Mouse (Mus musculus): ENCODE data around the gene Pdia4. TPM values are rescaled to one million over a fixed set of nuclear protein-coding genes. Genes with fewer than 3 reads are reported as not detected.
"Not testable (repeated sequence)": the region's sequence is repeated elsewhere in the genome, so short reads cannot be mapped to it uniquely, and the experiment has no call there.

Gene Pdia4
- total RNA-seq (2014; fragmentation: Nextera tagmentation) = 157 and 161 TPM in 2 replicates
- 534 and 557 TPM in 2 replicates for total RNA-seq (2017)

DNA sequence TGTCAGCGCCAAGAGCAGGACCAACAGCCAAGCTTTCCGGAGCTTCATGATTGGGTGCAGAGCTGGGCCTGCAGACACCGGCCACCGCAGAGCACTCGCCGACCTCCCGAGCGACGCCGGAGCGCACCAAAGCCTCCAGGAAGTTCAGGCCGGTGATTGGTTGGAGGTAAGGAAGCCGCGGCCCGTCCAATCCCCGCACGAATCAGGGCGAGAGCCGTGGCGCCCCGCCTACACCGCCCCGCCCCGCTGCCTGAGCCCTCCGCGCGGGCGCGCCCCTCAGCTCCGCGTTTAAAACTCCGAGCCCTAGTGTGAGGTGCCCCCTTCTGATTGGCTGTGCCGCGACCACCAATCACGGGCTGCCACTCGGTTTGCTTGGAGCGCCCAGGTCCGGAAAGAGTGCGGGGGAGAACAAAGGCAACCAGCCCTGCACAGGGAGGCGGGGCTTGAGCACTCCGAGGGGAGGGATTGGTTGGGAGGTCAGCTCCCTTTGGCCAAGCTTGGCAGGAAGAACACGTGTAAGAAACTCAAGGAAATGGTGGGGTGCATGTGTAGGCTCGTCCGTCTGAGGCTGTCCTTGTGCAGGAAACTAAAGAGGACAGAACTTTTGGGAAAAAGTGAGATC, at the start of gene Pdia4:
Pdia4 (minus strand) TSS at position 174 of the 622 bp plus-strand sequence.
- peak; percentile 92 for ATAC-seq (replicated peaks; ENCODE audit: poor library complexity, severe bottlenecking)

DNA sequence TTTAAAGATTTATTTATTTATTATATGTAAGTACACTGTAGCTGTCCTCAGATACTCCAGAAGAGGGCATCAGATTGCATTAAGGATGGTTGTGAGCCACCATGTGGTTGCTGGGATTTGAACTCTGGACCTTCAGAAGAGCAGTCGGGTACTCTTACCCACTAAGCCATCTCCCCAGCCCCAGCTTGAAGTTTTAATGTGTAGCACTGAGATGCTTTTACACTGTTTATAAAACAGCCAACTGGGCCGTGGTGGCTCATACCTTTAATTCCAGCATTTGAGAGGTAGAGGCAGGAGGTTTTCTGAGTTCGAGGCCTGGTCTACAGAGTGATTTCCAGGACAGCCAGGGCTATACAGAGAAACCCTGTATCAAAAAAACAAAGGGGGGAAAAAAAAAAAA, 44.5 kb upstream of the Pdia4 start:
- not testable (repeated sequence) for ATAC-seq (replicated peaks; ENCODE audit: poor library complexity, severe bottlenecking)

DNA sequence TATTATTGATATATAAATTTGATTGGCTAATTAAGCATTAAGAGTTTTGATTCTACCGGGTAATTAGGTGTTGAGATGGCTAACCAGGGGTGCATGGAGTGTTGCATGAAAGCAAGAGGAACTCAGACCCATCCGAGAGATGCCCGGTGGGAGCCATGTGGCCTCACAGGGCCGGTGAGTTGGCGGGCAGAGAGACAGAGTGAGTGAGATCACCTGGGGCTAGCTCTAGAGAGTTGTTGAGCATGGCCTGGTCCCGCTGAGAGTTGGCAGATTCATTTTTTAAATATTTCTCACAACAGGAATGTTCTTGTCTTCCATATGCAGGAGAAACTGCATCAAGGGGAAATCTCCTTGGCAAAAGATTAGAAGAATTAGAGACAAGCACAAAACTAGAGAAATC, 44.0 kb upstream of the Pdia4 start:
- ATAC-seq (replicated peaks; ENCODE audit: poor library complexity, severe bottlenecking) = no peak

DNA sequence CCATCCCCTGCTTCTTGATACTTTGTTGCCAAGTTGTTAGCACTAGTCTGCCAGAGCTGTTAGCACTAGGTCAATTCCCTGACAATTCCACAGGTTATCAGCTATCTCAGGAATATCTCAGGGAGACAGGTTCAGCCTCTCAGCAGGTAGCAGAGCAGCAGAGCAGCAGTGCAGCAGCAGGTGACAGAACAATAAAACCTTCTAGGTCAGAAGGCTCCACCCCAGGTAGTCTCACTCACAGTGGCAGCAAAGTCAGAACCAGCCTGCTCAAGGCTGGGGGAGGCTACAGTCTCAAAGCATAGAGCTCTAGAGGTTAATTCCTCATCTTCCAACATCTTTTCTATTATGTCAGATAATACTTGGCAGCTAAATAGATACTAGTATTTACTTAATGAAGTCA, 32.5 kb upstream of the Pdia4 start:
- no peak for ATAC-seq (replicated peaks; ENCODE audit: poor library complexity, severe bottlenecking)

DNA sequence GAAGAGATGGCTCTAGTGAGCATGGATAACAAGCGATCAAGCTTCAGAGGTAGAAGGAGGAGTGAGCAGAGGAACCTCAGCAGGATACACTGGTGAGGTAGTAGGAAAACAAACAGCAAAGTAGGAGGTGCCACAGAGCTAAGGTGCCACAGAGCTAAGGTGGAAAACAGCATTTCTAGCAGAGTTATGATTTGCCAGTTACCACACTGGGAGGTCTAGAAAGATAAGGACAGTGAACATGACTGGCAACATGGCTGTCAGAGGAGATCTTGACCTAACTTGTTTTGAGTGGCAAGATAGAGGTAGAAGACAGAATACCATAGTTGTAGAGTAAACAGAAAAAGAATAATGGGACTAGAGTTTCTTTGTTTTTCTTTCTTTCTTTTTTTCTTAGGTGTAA, 29.1 kb upstream of the Pdia4 start:
- no peak for ATAC-seq (replicated peaks; ENCODE audit: poor library complexity, severe bottlenecking)

DNA sequence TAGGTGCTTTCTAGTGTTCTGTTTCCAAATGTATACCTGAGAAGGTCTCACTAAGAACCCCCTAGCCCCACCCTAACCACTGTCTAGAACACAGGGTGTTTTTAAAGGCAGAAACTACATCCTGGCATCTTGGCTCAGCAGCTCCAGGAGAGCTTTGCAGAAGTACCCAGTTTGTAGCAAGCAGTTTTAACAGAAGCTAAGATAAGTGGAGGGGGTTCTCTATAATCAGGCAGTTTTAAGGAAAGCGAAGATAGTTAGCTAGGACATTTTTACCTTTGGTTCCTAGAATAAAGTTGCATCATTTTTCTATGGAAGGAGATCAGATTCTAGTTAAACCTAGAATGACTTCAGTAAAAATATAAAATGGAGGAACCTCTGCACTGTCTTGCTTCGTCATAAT, 28.6 kb upstream of the Pdia4 start:
- ATAC-seq (replicated peaks; ENCODE audit: poor library complexity, severe bottlenecking) = no peak

DNA sequence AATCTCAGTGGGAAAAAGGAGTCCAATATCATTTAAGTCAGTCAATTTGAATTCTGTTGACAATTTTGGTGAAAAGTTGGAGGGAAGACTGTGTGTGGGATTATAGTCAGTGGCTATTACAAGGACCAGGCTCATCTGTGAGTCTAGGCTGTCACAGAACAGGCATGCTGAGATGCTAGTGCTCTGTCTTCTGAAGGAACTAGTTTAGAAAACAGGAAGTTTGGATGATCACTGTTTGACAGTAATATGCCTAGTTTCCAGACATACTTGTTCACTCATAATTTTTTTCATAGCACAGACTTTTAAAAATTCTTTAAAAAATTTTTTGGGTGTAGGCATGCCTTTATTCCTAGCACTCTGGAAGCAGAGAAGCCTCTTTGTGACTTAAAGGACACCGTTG, 27.8 kb upstream of the Pdia4 start:
- ATAC-seq (replicated peaks; ENCODE audit: poor library complexity, severe bottlenecking) = peak; percentile 64

DNA sequence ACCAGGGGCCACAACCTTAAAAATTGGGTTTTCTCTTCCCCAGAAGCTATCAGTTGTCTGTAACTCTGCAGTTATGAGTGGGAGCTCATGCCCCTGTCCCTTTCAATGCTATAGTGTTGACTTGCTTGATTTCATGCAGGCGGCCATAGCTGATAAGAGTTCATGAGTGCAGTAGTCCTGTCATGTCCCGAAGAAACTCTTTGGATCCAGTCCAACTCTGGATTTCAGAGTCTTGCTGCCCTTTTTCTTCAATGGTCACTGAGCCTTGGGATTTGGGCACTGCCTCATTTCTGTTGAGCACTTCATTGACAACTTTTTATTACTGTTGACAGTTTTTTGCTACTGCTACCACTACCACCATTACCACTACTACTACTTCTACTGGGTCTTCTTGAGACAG, 24.4 kb upstream of the Pdia4 start:
- ATAC-seq (replicated peaks; ENCODE audit: poor library complexity, severe bottlenecking) = no peak

DNA sequence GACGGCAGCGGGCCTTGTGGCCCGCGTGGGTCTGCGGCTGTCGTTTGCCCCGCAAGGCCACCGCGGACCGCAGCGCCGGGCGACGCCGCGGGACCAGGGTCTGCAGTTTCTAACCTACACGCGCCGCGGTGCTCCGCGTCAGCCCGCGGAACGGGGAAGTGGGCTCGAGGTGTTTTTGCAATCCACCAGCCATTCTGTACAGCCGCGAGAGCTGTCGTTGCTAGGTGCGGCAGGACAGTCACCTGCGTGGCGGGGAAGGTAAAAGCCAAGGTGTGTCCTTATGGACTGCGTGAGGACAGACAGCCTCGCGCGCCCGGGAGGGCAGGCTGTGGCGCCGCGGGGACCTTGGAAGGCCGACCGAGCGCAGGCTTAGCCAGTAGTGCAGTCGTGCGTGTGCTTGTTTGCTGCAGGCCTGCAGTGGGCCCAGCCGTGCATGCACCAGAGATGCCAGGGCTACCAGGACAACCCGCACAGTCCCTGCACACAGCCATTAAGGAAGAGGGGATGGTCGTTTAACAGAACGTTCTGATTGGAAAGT, 22.8 kb upstream of the Pdia4 start:
- peak; percentile 43 for ATAC-seq (replicated peaks; ENCODE audit: poor library complexity, severe bottlenecking)

DNA sequence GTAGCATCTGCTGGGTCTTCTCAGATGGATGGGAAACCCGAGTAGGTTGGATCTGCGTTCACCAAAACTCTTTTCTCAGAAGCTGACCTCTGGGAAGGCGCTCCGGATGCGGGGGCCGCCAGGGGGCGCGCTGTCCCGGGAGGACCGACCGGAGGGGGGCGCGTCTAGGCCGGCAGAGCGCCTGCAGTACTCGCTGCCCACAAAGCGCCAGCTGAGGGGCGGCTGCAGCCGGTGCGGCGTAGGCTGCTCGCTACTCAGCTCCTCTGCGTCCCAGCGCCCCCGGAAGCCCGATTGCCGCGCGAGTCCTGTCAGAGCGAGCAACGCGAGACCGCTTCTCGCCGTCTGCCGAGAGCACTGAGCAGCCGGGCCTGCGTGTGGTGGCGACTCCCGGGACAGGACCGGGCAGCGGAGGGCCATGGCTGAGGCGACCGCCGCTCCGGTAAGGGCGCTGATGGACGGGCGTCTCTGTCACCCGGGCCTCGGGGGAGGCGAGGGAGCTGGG, 22.3 kb upstream of the Pdia4 start, which contains the start of gene Zfp398:
Zfp398 (plus strand) TSS at position 180 of the 502 bp plus-strand sequence.
- peak; percentile 92 for ATAC-seq (replicated peaks; ENCODE audit: poor library complexity, severe bottlenecking)

DNA sequence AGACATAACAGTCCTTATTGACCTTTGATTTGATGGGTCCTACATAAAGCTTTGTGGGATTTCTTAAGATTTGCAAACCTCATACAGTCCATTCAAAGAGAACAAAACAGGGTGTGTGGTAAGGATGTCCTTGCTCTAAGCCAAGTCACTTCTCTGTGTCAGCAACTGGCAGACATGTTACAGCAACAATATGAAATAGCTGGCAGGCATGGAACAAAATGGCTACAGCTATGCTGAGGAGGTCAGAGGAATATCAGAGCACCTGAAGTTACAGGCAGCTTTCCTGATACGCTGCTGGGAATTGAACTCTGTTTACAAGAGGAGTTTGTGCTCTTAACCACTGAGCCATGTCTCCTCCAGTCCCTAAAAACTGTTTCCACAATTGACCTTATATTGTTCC, 19.0 kb upstream of the Pdia4 start:
- ATAC-seq (replicated peaks; ENCODE audit: poor library complexity, severe bottlenecking) = no peak

DNA sequence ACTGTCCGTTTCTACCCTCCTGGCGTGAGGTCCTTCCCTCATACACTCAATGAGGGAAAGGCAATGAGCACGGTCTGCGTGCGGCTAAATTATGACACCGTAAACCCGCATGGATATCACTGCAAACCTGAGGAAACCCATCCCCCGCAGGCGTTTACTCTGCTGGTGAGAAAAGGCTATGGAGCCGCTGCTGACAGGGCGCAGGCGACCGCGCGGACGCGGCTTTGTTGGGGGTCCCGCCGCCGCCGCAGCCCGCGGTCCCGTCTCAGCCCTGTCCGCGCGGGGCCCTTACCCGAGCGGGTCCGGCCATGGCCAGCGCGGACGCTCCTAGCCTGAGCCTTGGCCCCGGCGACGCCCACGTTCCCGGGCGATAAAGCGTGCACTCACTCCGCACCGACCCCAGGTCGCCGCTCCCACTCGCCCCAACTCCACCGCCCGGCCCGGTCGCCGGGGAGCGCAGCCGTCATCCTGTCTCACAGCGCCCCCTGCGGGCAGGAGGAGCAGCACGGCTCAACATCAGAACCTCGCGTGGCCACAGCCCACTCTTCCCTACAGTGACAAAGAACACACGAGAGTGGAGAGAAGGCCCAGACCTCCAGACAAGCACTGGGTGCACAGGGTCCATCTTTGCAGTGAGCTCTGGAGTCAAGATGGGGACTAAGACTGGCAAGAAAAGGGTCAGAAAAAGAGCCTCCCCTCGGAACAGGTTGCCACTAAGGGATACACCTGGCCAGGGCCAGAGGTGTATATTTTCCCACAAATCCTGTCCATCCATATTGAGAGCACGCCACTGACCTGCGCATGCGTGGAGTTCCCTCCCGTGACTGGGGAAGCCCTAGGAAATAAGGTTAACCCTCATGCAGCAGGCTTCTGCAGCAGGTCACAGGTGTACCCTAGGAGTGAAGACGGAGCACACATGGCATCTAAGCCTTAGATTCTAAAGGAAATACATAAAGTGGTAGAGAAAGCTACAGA, 17.2 kb upstream of the Pdia4 start, which contains the start of gene Zfp786:
Zfp786 (minus strand) TSS at position 764 of the 975 bp plus-strand sequence.
- ATAC-seq (replicated peaks; ENCODE audit: poor library complexity, severe bottlenecking) = peak; percentile 90

DNA sequence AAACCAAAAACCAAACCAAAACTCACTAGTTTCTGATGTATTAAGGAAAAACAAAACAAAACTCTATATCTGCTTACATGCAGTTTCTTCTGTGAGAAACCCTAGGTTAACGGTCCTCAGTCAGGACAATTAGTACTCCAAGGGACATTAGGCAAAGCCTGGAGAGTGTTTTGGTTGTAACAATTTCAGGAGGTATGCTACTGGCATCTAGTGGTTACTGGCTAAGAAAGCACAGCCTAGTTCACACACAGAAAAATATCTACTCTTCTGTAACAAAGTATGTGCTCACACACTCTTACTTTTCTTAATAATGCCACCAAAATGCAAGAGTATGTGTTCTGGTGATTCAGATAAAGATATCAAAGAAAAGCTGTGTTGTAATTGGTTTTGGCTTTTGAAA, 15.7 kb upstream of the Pdia4 start:
- peak; percentile 37 for ATAC-seq (replicated peaks; ENCODE audit: poor library complexity, severe bottlenecking)

DNA sequence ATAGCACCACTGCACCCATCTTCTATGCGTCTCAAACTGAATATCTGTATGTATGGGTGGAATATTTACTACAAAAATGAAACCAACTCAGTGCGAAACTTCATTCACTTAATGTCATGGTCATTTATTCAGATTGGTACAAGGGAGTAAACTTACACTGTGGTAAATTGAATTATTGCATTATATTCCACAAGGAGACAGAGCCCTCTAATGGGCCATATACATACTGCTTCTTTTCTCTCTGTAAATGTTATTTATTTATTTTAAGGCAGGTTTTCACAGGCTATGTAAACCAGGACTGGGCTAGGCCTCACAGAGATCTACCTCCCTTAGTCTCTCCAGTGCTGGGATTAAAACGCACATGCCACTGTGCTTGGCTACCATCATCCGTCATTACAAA, 14.2 kb upstream of the Pdia4 start:
- ATAC-seq (replicated peaks; ENCODE audit: poor library complexity, severe bottlenecking) = no peak

DNA sequence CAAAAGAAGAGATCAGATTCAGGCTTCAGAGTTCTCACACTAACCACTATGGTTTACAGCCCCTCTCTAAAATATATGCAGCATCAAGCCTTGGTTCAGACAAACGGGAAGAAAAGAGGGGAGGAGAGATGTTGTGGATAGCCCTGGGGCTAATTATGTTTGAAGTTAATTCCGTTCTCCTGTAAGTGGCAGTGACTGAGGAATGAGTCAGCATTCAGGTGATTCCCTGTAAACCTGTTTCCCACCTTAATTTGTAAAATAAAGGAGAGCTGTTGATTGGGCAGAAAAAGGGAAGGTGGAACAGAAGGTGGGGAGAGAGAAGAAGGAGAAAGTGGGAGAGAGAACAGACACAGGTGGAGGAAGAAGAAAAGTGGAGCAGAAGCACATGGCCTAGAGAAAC, 11.0 kb upstream of the Pdia4 start:
- no peak for ATAC-seq (replicated peaks; ENCODE audit: poor library complexity, severe bottlenecking)

DNA sequence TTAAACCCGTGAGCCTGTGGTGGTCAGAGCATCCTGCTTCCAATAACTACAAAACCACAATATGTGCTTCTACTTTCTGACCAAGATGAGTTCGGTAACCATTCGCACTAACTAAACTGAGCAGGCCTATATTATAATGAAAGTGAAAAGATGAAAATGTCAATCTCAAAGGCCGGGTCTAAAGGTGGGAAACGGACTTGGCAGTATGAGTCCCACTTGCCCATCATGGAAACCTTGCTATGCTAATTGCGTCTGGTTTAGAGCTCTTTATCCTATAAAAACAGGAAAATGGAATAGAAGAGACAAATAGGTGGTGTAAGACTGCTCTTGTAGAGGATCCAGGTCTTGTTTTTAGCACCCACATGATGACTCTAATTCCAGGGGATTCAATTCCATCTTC, 8.5 kb upstream of the Pdia4 start:
- ATAC-seq (replicated peaks; ENCODE audit: poor library complexity, severe bottlenecking) = no peak

DNA sequence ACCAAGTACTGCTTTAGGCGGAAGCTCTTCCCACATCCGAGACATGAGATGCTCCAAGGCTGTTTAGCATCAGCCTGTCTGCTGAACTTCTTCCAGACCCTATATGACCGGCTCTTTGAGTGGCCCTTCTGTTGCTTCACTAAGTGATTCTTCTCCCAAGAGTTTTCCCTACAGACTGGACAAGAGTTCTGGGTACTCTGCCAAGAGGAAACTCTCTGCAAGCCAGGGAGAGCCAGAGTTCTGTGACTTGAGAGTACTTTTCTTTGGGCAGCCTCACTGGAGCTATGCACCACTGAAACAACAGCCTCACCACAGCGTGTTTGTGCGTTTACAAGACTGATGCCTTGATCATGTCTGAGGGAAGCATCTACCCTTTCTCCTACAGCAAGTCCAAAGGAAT, 8.0 kb upstream of the Pdia4 start:
- ATAC-seq (replicated peaks; ENCODE audit: poor library complexity, severe bottlenecking) = no peak

DNA sequence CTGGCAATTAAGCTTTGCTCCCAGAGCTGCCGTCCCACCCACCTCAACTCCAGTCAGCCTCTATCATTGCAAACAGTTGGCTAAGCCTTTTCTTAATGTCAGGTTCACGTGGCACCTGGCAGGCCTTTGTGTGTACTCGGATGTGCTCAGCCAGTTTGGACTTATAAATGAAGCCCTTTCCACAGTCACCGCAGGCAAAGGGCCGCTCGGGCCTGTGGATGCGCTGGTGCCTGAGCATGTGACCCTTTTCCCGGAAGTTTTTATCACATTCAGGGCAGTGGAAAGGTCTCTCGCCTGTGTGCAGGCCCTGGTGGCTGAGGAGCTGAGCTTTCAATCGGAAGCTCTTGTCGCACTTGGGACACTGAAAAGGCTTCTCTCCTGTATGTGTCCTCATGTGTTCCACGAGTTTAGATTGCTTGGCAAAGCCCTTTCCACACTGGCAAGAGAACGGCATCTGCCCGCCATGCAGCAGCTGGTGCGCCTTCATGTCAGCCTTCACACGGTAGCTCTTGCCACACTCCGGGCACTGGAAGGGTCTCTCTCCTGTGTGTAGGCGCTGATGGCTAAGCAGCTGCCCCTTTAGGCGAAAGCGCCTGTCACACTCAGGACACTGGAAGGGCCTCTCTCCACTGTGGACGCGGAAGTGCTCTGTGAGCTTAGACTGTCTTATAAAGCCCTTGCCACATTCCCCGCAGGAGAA, 6.5 kb upstream of the Pdia4 start:
- ATAC-seq (replicated peaks; ENCODE audit: poor library complexity, severe bottlenecking) = no peak

DNA sequence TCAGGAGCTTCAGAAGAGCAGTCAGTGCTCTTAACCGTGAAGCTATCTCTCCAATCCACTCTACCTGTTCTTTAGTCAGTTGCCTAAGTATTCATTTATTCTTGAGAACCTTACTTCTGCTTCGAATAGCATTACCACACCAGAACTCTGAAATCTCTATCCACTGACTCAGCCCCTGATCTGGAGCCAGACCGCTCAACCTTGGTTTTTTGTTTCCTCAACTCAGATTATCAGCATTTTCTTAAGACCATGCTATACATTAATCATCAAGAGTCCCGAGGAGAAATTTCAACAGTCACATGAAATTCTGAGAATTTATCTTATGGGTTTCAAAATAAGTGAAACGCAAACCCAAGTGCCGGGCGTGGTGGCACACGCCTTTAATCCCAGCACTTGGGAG, 5.5 kb upstream of the Pdia4 start:
- ATAC-seq (replicated peaks; ENCODE audit: poor library complexity, severe bottlenecking) = no peak

DNA sequence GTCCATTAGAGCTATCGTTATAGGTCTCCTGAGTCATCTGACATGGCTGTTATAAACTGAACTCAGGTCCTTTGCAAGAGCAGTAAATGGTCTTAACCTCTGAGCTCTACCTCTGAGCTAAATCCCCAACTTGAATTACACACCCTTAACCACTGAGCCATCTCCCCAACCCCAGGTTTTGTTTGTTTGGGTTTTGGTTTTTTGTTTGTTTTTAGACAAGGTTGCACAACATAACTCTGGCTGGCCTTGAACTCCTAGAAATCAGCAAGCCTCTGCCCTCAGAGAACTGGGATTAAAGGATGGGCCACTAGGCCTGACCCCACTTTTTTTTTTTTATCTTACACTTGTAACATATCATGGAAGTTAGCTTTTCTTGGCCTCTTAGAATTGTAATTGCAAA, 2.9 kb upstream of the Pdia4 start:
- ATAC-seq (replicated peaks; ENCODE audit: poor library complexity, severe bottlenecking) = no peak
